Mouse (Mus musculus): ENCODE results near the gene Gamt. TPM values are rescaled to one million over a fixed set of nuclear protein-coding genes. Genes with fewer than 3 reads are reported as not detected.

Gamt gene
- polyA plus RNA-seq, 1 experiment from 2014 or later = 55.5 TPM

DNA sequence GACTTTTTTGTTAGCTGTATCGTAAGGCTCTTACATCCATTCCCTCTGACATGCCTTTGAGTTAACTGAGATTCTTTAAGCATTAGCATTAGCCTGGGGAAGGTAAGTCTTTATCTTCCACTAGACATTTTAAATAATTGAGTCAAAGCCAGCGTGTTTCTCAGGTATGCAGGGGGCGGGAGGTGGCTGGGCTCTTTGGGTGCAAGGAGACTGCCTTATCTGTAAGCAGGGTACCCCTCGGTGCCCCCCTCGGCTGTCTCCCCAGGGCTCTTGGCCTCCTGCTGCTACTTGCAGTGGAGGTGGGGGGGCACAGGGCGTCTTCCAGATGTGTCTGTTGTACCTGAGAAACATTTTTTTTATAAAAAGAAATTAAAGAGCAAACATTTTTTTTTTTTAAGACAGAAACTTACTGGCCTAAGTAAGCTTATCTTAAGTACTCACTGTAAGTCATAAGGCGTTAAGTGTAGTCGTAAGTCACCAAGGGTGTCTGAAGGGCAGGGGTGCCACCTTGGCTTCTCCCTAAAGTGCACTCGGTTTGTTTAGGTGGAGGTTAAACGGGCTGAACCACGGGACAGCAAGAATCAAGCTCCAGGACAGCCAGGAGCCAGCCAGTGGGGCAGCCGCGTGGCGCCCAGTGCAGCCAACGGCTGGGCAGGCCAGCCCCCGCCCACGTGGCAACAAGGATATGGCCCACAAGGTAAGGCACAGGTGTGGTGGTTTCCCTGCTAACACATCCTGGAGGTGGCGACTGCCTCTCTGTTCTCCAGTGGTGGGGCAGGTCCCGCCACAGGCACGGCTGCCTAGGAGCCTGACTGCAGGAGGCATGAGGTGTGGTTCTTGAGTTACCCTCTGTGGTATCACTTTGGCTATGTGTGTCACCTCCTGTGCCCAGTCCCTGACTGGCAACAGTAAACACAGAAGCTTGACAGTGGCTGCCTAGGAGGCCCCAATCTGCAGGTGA is 21.9 kb upstream of the Gamt start:
- Histone ChIP-seq H3K27me3 (replicated peaks) (no peaks in the 10 kb centered on the region), H3K9me3 (replicated peaks) (no peaks in the 10 kb centered on the region), H3K4me2 (no peak overlapping the region), H3K9ac (no peak overlapping the region), H3K36me3 (peaks cover 96% of the 10 kb centered on the region), H3K4me3 (no peak overlapping the region), H3K27ac (ENCODE audit: poor library complexity, severe bottlenecking) (0 out of 2 replicates have a peak overlapping the region, but pooled peaks have one; percentile 20), H3K4me1 (replicated peaks) (peaks cover 22% of the 10 kb centered on the region)
- no peak for ATAC-seq (ENCODE audit: insufficient number of reproducible peaks, low FRiP score)
- WGBS = 84% methylated on average over 20 of the region's 20 CpGs

GRCm38 (mm10) chr10:80281921-80282371 is 21.1 kb upstream of the Gamt start:
- peak overlapping the region; percentile 49; the same call in 1 of the 2 replicates for H3K9ac ChIP-seq
- no peak overlapping the region for H3K4me2 ChIP-seq
- peaks cover 22% of the 10 kb centered on the region for H3K4me1 ChIP-seq (replicated peaks)
- no peaks in the 10 kb centered on the region for H3K9me3 ChIP-seq (replicated peaks)
- WGBS = 71% methylated on average over 8 of the region's 8 CpGs
- H3K27ac ChIP-seq (ENCODE audit: poor library complexity, severe bottlenecking) = peak overlapping the region; percentile 20; the same call in 1 of the 2 replicates
- ATAC-seq (ENCODE audit: insufficient number of reproducible peaks, low FRiP score) = no peak
- H3K36me3 ChIP-seq = peaks cover 96% of the 10 kb centered on the region
- H3K27me3 ChIP-seq (replicated peaks) = no peaks in the 10 kb centered on the region
- no peak overlapping the region for H3K4me3 ChIP-seq

DNA sequence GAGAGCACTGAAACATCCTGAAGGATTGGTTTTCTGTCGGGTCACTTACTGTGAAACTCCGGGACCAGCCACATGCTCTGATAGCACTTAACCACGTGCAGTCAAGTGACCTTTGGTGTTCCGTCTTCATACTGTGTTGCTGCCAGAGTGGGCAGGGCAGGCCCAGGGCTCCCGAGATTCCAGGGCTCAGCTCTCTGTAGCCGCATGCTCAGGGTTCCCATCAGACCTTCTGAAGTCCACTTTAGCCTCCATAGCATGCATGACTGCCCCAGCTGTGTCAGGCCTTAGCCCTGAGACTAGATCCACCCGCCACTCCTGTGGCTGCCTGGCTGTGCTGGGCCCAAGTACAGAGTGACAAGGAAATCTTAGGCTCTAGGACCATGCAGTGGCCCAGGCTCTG is 20.5 kb upstream of the Gamt start:
- 68% methylated on average over 7 of the region's 7 CpGs for WGBS
- H3K36me3 ChIP-seq = peaks cover 95% of the 10 kb centered on the region
- no peak overlapping the region for H3K4me2 ChIP-seq
- ATAC-seq (ENCODE audit: insufficient number of reproducible peaks, low FRiP score) = no peak
- H3K4me3 ChIP-seq = no peak overlapping the region
- peaks cover 22% of the 10 kb centered on the region for H3K4me1 ChIP-seq (replicated peaks)
- H3K9me3 ChIP-seq (replicated peaks) = no peaks in the 10 kb centered on the region
- peak overlapping the region; percentile 20; the same call in 1 of the 2 replicates for H3K27ac ChIP-seq (ENCODE audit: poor library complexity, severe bottlenecking)
- peak overlapping the region; percentile 34; the same call in 1 of the 2 replicates for H3K9ac ChIP-seq
- H3K27me3 ChIP-seq (replicated peaks) = no peaks in the 10 kb centered on the region

- Histone ChIP-seq H3K9ac (no peak overlapping the region), H3K27me3 (replicated peaks) (no peaks in the 10 kb centered on the region), H3K27ac (ENCODE audit: poor library complexity, severe bottlenecking) (no peak overlapping the region), H3K4me3 (no peak overlapping the region), H3K9me3 (replicated peaks) (no peaks in the 10 kb centered on the region), H3K4me1 (replicated peaks) (peaks cover 22% of the 10 kb centered on the region), H3K36me3 (peaks cover 95% of the 10 kb centered on the region), H3K4me2 (no peak overlapping the region)
- WGBS = 92% methylated on average over 12 of the region's 12 CpGs
- ATAC-seq (ENCODE audit: insufficient number of reproducible peaks, low FRiP score) = no peak
These were observed 18.5 kb upstream of the Gamt start for GRCm38 (mm10) chr10:80279273-80279672.

DNA sequence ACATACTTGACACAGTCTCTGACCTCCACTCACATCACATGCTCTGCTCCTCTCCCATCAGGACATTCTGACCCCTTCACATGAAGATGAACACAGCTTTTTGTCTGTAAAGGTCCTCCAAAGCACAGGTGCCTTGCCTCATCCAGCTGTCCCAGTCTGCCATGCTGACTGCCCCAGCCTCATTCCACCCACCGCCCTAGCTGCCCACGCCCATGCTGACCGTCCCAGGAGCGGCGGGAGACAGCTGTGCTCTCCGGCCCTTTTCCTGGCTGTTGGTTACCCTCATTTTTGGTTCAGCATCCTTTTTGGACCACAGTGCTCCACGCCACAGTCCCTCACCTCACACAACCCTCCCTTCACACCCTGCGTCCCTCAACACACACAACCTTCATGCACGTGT is 17.6 kb upstream of the Gamt start:
- Histone ChIP-seq H3K4me3 (no peak overlapping the region), H3K9me3 (replicated peaks) (no peaks in the 10 kb centered on the region)

GRCm38 (mm10) chr10:80276238-80276637 is 15.4 kb upstream of the Gamt start:
- ATAC-seq (ENCODE audit: insufficient number of reproducible peaks, low FRiP score) = no peak
- no peak overlapping the region for H3K4me2 ChIP-seq
- H3K36me3 ChIP-seq = peaks cover 89% of the 10 kb centered on the region
- H3K9me3 ChIP-seq (replicated peaks) = no peaks in the 10 kb centered on the region
- no peak overlapping the region for H3K9ac ChIP-seq
- H3K27me3 ChIP-seq (replicated peaks) = no peaks in the 10 kb centered on the region
- H3K4me3 ChIP-seq = no peak overlapping the region
- 82% methylated on average over 5 of the region's 5 CpGs for WGBS
- H3K27ac ChIP-seq (ENCODE audit: poor library complexity, severe bottlenecking) = no peak overlapping the region
- H3K4me1 ChIP-seq (replicated peaks) = peaks cover 32% of the 10 kb centered on the region

More for the DNA sequence above, 17.6 kb upstream of the Gamt start:
- Histone ChIP-seq H3K9ac (no peak overlapping the region), H3K4me1 (replicated peaks) (peaks cover 30% of the 10 kb centered on the region), H3K4me2 (no peak overlapping the region), H3K36me3 (peaks cover 94% of the 10 kb centered on the region), H3K27me3 (replicated peaks) (no peaks in the 10 kb centered on the region), H3K27ac (ENCODE audit: poor library complexity, severe bottlenecking) (no peak overlapping the region)
- ATAC-seq (ENCODE audit: insufficient number of reproducible peaks, low FRiP score) = no peak
- 92% methylated on average over 9 of the region's 9 CpGs for WGBS

GRCm38 (mm10) chr10:80273847-80274246 is 13.0 kb upstream of the Gamt start:
- Histone ChIP-seq H3K9ac (peak overlapping the region; percentile 32; the same call in 1 of the 2 replicates), H3K4me1 (replicated peaks) (peaks cover 45% of the 10 kb centered on the region), H3K9me3 (replicated peaks) (no peaks in the 10 kb centered on the region), H3K36me3 (peaks cover 77% of the 10 kb centered on the region), H3K27me3 (replicated peaks) (no peaks in the 10 kb centered on the region), H3K27ac (ENCODE audit: poor library complexity, severe bottlenecking) (no peak overlapping the region), H3K4me2 (no peak overlapping the region), H3K4me3 (no peak overlapping the region)
- WGBS = 81% methylated on average over 3 of the region's 3 CpGs
- ATAC-seq (ENCODE audit: insufficient number of reproducible peaks, low FRiP score) = no peak

GRCm38 (mm10) chr10:80271870-80272585 is 11.2 kb upstream of the Gamt start:
- Histone ChIP-seq H3K4me1 (replicated peaks) (peaks cover 62% of the 10 kb centered on the region), H3K4me3 (no peak overlapping the region), H3K27ac (ENCODE audit: poor library complexity, severe bottlenecking) (no peak overlapping the region), H3K27me3 (replicated peaks) (no peaks in the 10 kb centered on the region), H3K36me3 (peaks cover 74% of the 10 kb centered on the region), H3K9me3 (replicated peaks) (no peaks in the 10 kb centered on the region), H3K4me2 (0 out of 2 replicates have a peak overlapping the region, but pooled peaks have one; percentile 4), H3K9ac (0 out of 2 replicates have a peak overlapping the region, but pooled peaks have one; percentile 31)
- WGBS = 88% methylated on average over 8 of the region's 8 CpGs
- no peak for ATAC-seq (ENCODE audit: insufficient number of reproducible peaks, low FRiP score)

- Histone ChIP-seq H3K9me3 (replicated peaks) (no peaks in the 10 kb centered on the region), H3K9ac (peak overlapping the region; percentile 31; the same call in 1 of the 2 replicates), H3K4me1 (replicated peaks) (peaks cover 69% of the 10 kb centered on the region), H3K4me3 (no peak overlapping the region), H3K4me2 (0 out of 2 replicates have a peak overlapping the region, but pooled peaks have one; percentile 4), H3K27me3 (replicated peaks) (no peaks in the 10 kb centered on the region), H3K36me3 (peaks cover 71% of the 10 kb centered on the region), H3K27ac (ENCODE audit: poor library complexity, severe bottlenecking) (no peak overlapping the region)
- no peak for ATAC-seq (ENCODE audit: insufficient number of reproducible peaks, low FRiP score)
- 79% methylated on average over 5 of the region's 5 CpGs for WGBS
These were observed 10.5 kb upstream of the Gamt start for GRCm38 (mm10) chr10:80271186-80271843.

DNA sequence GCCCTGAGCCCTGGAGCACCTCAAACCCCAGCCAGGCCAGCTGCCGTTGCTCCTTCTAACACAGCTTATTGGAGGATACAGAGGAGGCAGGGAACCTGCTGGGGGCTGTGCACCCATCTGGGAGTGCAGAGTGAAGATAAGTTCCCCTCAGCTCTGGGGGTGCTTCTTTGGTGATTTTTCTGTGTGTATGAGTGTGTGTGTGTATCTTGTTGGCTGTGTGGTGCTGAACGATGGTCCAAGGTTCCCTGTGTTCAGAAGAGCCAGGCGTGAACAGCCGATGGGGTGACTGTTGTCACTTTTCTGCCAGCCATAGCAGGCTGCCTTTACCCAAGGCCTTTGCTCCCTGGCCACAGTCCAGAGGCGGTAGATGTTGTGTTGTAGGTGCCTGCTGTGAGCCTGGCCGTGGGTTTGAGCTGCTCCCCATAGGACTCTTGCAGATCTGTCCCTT is 9.9 kb upstream of the Gamt start:
- WGBS = 73% methylated on average over 6 of the region's 6 CpGs
- Histone ChIP-seq H3K4me1 (replicated peaks) (peaks cover 75% of the 10 kb centered on the region), H3K9me3 (replicated peaks) (no peaks in the 10 kb centered on the region), H3K36me3 (peaks cover 66% of the 10 kb centered on the region), H3K4me2 (no peak overlapping the region), H3K27ac (ENCODE audit: poor library complexity, severe bottlenecking) (no peak overlapping the region), H3K27me3 (replicated peaks) (no peaks in the 10 kb centered on the region), H3K9ac (peak overlapping the region; percentile 46), H3K4me3 (no peak overlapping the region)
- no peak for ATAC-seq (ENCODE audit: insufficient number of reproducible peaks, low FRiP score)
